Mouse (Mus musculus): ENCODE data around the gene Gm13283. TPM values are rescaled to one million over a fixed set of nuclear protein-coding genes. Genes with fewer than 3 reads are reported as not detected.
"Not testable (repeated sequence)": the region's sequence is repeated elsewhere in the genome, so short reads cannot be mapped to it uniquely, and the experiment has no call there.

Gm13283 gene
- polyA plus RNA-seq, 1 experiment from 2014 or later, result 0.25 TPM

DNA sequence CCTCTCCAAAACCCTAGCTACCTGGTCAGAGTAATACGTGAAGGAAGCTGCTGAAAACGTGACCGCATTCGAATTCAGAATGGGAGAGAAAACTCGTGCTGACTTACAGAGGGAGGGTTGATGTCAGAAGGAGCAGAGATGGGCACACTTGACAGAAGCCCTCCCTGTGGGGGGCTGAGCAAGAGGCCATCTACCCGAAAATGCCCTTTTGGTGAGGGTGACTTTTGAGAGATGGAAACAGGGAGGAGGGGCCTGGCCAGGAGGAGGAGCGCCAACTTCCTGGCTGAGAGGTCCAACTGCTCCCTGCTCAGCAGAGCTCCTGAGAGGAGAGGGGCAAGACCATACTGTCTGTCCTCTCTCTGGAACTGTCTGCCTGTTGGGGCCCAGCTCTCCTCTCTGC, 21.9 kb downstream of the Gm13283 start, which contains the start of gene Ifnz:
TSS of gene Ifnz (plus strand) at position 301 of the 400 bp plus-strand sequence.
- H3K9me3 ChIP-seq (replicated peaks; ENCODE audit: control insufficient read depth, low read length); ATAC-seq (replicated peaks; ENCODE audit: extremely low read depth, insufficient read depth, low FRiP score); H3K4me1 ChIP-seq (ENCODE audit: control insufficient read depth, insufficient read depth, low read length); H3K36me3 ChIP-seq (ENCODE audit: control insufficient read depth, insufficient read depth); H3K27me3 ChIP-seq (ENCODE audit: control insufficient read depth, insufficient read depth, low read length): not testable (repeated sequence)
- Histone ChIP-seq H3K27ac (ENCODE audit: low read length) (peak within 1 kb of the TSS; percentile 62), H3K4me3 (ENCODE audit: low read length) (peak within 1 kb of the TSS; percentile 33), H3K4me2 (ENCODE audit: low read depth, low read length) (peak within 1 kb of the TSS; percentile 47), H3K9ac (ENCODE audit: low read length) (peak within 1 kb of the TSS; percentile 43; the same call in 1 of the 2 replicates)
- WGBS, result 20% methylated on average over 3 of the region's 7 CpGs

DNA sequence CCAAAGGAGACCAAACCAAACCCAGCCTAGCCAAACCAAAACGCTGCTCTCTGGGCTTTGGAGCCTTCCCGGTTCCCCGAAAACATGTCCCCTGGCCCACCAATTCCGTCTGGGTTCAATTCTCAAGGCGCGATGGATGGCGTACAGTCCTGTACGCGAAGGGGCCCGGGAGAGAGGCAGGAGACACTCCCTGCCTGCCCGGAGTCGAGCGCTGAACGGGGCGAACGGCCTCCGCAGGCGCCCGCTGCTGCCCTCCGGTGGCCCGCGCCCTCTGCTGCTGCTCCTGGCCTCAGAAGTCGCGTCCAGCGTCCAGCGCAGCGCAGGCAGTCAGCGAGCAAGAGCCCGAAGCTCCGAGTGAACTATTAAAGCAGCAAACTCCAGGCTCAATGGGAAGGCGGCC, 22.4 kb downstream of the Gm13283 start:
- H3K9me3 ChIP-seq (replicated peaks; ENCODE audit: control insufficient read depth, low read length); H3K4me1 ChIP-seq (ENCODE audit: control insufficient read depth, insufficient read depth, low read length); ATAC-seq (replicated peaks; ENCODE audit: extremely low read depth, insufficient read depth, low FRiP score); H3K27me3 ChIP-seq (ENCODE audit: control insufficient read depth, insufficient read depth, low read length); H3K36me3 ChIP-seq (ENCODE audit: control insufficient read depth, insufficient read depth): not testable (repeated sequence)
- H3K9ac ChIP-seq (ENCODE audit: low read length), result peak overlapping the region; percentile 43; the same call in 1 of the 2 replicates
- 0% methylated on average over 12 of the region's 31 CpGs for WGBS
- peak overlapping the region; percentile 33 for H3K4me3 ChIP-seq (ENCODE audit: low read length)
- peak overlapping the region; percentile 47 for H3K4me2 ChIP-seq (ENCODE audit: low read depth, low read length)
- H3K27ac ChIP-seq (ENCODE audit: low read length), result peak overlapping the region; percentile 62

DNA sequence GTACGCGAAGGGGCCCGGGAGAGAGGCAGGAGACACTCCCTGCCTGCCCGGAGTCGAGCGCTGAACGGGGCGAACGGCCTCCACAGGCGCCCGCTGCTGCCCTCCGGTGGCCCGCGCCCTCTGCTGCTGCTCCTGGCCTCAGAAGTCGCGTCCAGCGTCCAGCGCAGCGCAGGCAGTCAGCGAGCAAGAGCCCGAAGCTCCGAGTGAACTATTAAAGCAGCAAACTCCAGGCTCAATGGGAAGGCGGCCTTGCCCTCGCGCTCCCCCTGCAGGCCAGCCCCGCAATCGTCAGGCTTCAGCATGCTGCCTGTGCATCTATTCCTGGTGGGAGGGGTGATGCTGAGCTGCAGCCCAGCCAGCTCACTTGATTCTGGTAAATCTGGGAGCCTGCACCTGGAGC, 25.5 kb downstream of the Gm13283 start, which contains the start of gene Gm13276:
TSS of gene Gm13276 (plus strand) at position 301 of the 400 bp plus-strand sequence.
- H3K27me3 ChIP-seq (ENCODE audit: control insufficient read depth, insufficient read depth, low read length); H3K9ac ChIP-seq (ENCODE audit: low read length); H3K9me3 ChIP-seq (replicated peaks; ENCODE audit: control insufficient read depth, low read length); ATAC-seq (replicated peaks; ENCODE audit: extremely low read depth, insufficient read depth, low FRiP score); H3K4me2 ChIP-seq (ENCODE audit: low read depth, low read length); H3K36me3 ChIP-seq (ENCODE audit: control insufficient read depth, insufficient read depth); H3K4me3 ChIP-seq (ENCODE audit: low read length); H3K4me1 ChIP-seq (ENCODE audit: control insufficient read depth, insufficient read depth, low read length); H3K27ac ChIP-seq (ENCODE audit: low read length): not testable (repeated sequence)
- no CpG with 5 or more reads among the region's 27 CpGs for WGBS

DNA sequence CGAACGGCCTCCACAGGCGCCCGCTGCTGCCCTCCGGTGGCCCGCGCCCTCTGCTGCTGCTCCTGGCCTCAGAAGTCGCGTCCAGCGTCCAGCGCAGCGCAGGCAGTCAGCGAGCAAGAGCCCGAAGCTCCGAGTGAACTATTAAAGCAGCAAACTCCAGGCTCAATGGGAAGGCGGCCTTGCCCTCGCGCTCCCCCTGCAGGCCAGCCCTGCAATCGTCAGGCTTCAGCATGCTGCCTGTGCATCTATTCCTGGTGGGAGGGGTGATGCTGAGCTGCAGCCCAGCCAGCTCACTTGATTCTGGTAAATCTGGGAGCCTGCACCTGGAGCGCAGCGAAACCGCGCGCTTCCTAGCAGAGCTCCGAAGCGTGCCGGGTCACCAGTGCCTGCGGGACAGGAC, 28.5 kb downstream of the Gm13283 start, which contains the start of gene Gm13277:
TSS of gene Gm13277 (plus strand) at position 231 of the 400 bp plus-strand sequence.
- not testable (repeated sequence) for H3K27me3 ChIP-seq (ENCODE audit: control insufficient read depth, insufficient read depth, low read length)

DNA sequence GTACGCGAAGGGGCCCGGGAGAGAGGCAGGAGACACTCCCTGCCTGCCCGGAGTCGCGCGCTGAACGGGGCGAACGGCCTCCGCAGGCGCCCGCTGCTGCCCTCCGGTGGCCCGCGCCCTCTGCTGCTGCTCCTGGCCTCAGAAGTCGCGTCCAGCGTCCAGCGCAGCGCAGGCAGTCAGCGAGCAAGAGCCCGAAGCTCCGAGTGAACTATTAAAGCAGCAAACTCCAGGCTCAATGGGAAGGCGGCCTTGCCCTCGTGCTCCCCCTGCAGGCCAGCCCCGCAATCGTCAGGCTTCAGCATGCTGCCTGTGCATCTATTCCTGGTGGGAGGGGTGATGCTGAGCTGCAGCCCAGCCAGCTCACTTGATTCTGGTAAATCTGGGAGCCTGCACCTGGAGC, 31.3 kb downstream of the Gm13283 start, which contains the start of gene Gm13278:
TSS of gene Gm13278 (plus strand) at position 301 of the 400 bp plus-strand sequence.
- no CpG with 5 or more reads among the region's 28 CpGs for WGBS

More for the DNA sequence above, 28.5 kb downstream of the Gm13283 start, which contains the start of gene Gm13277:
- not testable (repeated sequence) for H3K4me2 ChIP-seq (ENCODE audit: low read depth, low read length); H3K4me1 ChIP-seq (ENCODE audit: control insufficient read depth, insufficient read depth, low read length); H3K27ac ChIP-seq (ENCODE audit: low read length); ATAC-seq (replicated peaks; ENCODE audit: extremely low read depth, insufficient read depth, low FRiP score); H3K36me3 ChIP-seq (ENCODE audit: control insufficient read depth, insufficient read depth); H3K9ac ChIP-seq (ENCODE audit: low read length); H3K9me3 ChIP-seq (replicated peaks; ENCODE audit: control insufficient read depth, low read length); H3K4me3 ChIP-seq (ENCODE audit: low read length)
- 0% methylated on average over 1 of the region's 28 CpGs for WGBS

DNA sequence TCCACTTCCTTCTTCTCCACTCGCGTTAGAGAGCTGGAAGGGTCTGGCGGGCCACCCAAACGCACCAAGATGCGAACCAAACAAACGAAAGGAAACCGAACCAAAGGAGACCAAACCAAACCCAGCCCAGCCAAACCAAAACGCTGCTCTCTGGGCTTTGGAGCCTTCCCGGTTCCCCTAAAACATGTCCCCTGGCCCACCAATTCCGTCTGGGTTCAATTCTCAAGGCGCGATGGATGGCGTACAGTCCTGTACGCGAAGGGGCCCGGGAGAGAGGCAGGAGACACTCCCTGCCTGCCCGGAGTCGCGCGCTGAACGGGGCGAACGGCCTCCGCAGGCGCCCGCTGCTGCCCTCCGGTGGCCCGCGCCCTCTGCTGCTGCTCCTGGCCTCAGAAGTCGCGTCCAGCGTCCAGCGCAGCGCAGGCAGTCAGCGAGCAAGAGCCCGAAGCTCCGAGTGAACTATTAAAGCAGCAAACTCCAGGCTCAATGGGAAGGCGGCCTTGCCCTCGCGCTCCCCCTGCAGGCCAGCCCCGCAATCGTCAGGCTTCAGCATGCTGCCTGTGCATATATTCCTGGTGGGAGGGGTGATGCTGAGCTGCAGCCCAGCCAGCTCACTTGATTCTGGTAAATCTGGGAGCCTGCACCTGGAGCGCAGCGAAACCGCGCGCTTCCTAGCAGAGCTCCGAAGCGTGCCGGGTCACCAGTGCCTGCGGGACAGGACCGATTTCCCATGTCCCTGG, 34.2 kb downstream of the Gm13283 start, which contains the start of gene Gm13275:
TSS of gene Gm13275 (plus strand) at position 552 of the 740 bp plus-strand sequence.
- H3K4me1 ChIP-seq (ENCODE audit: control insufficient read depth, insufficient read depth, low read length); H3K27me3 ChIP-seq (ENCODE audit: control insufficient read depth, insufficient read depth, low read length); H3K4me3 ChIP-seq (ENCODE audit: low read length); H3K9me3 ChIP-seq (replicated peaks; ENCODE audit: control insufficient read depth, low read length); ATAC-seq (replicated peaks; ENCODE audit: extremely low read depth, insufficient read depth, low FRiP score); H3K4me2 ChIP-seq (ENCODE audit: low read depth, low read length); H3K27ac ChIP-seq (ENCODE audit: low read length); H3K9ac ChIP-seq (ENCODE audit: low read length); H3K36me3 ChIP-seq (ENCODE audit: control insufficient read depth, insufficient read depth): not testable (repeated sequence)
- WGBS, result 0% methylated on average over 10 of the region's 52 CpGs

More for the DNA sequence above, 31.3 kb downstream of the Gm13283 start, which contains the start of gene Gm13278:
- H3K27me3 ChIP-seq (ENCODE audit: control insufficient read depth, insufficient read depth, low read length); H3K9ac ChIP-seq (ENCODE audit: low read length); H3K4me3 ChIP-seq (ENCODE audit: low read length); H3K9me3 ChIP-seq (replicated peaks; ENCODE audit: control insufficient read depth, low read length); H3K27ac ChIP-seq (ENCODE audit: low read length); H3K4me2 ChIP-seq (ENCODE audit: low read depth, low read length); ATAC-seq (replicated peaks; ENCODE audit: extremely low read depth, insufficient read depth, low FRiP score); H3K36me3 ChIP-seq (ENCODE audit: control insufficient read depth, insufficient read depth); H3K4me1 ChIP-seq (ENCODE audit: control insufficient read depth, insufficient read depth, low read length): not testable (repeated sequence)

DNA sequence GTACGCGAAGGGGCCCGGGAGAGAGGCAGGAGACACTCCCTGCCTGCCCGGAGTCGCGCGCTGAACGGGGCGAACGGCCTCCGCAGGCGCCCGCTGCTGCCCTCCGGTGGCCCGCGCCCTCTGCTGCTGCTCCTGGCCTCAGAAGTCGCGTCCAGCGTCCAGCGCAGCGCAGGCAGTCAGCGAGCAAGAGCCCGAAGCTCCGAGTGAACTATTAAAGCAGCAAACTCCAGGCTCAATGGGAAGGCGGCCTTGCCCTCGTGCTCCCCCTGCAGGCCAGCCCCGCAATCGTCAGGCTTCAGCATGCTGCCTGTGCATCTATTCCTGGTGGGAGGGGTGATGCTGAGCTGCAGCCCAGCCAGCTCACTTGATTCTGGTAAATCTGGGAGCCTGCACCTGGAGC, 37.2 kb downstream of the Gm13283 start, which contains the start of gene Gm13279:
TSS of gene Gm13279 (plus strand) at position 301 of the 400 bp plus-strand sequence.
- not testable (repeated sequence) for H3K4me3 ChIP-seq (ENCODE audit: low read length); H3K27ac ChIP-seq (ENCODE audit: low read length); H3K4me1 ChIP-seq (ENCODE audit: control insufficient read depth, insufficient read depth, low read length); H3K9me3 ChIP-seq (replicated peaks; ENCODE audit: control insufficient read depth, low read length); H3K36me3 ChIP-seq (ENCODE audit: control insufficient read depth, insufficient read depth); H3K4me2 ChIP-seq (ENCODE audit: low read depth, low read length); ATAC-seq (replicated peaks; ENCODE audit: extremely low read depth, insufficient read depth, low FRiP score); H3K27me3 ChIP-seq (ENCODE audit: control insufficient read depth, insufficient read depth, low read length); H3K9ac ChIP-seq (ENCODE audit: low read length)
- WGBS, result no CpG with 5 or more reads among the region's 28 CpGs

DNA sequence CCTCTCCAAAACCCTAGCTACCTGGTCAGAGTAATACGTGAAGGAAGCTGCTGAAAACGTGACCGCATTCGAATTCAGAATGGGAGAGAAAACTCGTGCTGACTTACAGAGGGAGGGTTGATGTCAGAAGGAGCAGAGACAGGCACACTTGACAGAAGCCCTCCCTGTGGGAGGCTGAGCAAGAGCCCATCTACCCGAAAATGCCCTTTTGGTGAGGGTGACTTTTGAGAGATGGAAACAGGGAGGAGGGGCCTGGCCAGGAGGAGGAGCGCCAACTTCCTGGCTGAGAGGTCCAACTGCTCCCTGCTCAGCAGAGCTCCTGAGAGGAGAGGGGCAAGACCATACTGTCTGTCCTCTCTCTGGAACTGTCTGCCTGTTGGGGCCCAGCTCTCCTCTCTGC, 39.4 kb downstream of the Gm13283 start, which contains the start of gene Gm13285:
TSS of gene Gm13285 (plus strand) at position 301 of the 400 bp plus-strand sequence.
- not testable (repeated sequence) for H3K4me1 ChIP-seq (ENCODE audit: control insufficient read depth, insufficient read depth, low read length); H3K36me3 ChIP-seq (ENCODE audit: control insufficient read depth, insufficient read depth); H3K4me2 ChIP-seq (ENCODE audit: low read depth, low read length); H3K4me3 ChIP-seq (ENCODE audit: low read length); H3K27ac ChIP-seq (ENCODE audit: low read length); H3K27me3 ChIP-seq (ENCODE audit: control insufficient read depth, insufficient read depth, low read length); H3K9me3 ChIP-seq (replicated peaks; ENCODE audit: control insufficient read depth, low read length); H3K9ac ChIP-seq (ENCODE audit: low read length); ATAC-seq (replicated peaks; ENCODE audit: extremely low read depth, insufficient read depth, low FRiP score)
- 8% methylated on average over 5 of the region's 7 CpGs for WGBS

DNA sequence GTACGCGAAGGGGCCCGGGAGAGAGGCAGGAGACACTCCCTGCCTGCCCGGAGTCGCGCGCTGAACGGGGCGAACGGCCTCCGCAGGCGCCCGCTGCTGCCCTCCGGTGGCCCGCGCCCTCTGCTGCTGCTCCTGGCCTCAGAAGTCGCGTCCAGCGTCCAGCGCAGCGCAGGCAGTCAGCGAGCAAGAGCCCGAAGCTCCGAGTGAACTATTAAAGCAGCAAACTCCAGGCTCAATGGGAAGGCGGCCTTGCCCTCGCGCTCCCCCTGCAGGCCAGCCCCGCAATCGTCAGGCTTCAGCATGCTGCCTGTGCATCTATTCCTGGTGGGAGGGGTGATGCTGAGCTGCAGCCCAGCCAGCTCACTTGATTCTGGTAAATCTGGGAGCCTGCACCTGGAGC, 43.0 kb downstream of the Gm13283 start, which contains the start of gene Gm13287:
TSS of gene Gm13287 (plus strand) at position 301 of the 400 bp plus-strand sequence.
- not testable (repeated sequence) for H3K27ac ChIP-seq (ENCODE audit: low read length); ATAC-seq (replicated peaks; ENCODE audit: extremely low read depth, insufficient read depth, low FRiP score); H3K4me3 ChIP-seq (ENCODE audit: low read length); H3K27me3 ChIP-seq (ENCODE audit: control insufficient read depth, insufficient read depth, low read length); H3K36me3 ChIP-seq (ENCODE audit: control insufficient read depth, insufficient read depth); H3K4me1 ChIP-seq (ENCODE audit: control insufficient read depth, insufficient read depth, low read length); H3K9ac ChIP-seq (ENCODE audit: low read length); H3K4me2 ChIP-seq (ENCODE audit: low read depth, low read length); H3K9me3 ChIP-seq (replicated peaks; ENCODE audit: control insufficient read depth, low read length)
- WGBS, result no CpG with 5 or more reads among the region's 29 CpGs
